Mouse (Mus musculus) thymus, adult 18-20 months (tissue): ENCODE data around the gene Ccdc51.
"Not testable (repeated sequence)": the region's sequence is repeated elsewhere in the genome, so short reads cannot be mapped to it uniquely, and the experiment has no call there.

ENCODE experiments used
- DNase-seq, 2 experiments: peaks; one replicate each; pipeline ENCODE4 v3.0.0; 2022; ENCODE audit warnings: mixed read lengths in 2 of 2

Ccdc51 gene

DNA sequence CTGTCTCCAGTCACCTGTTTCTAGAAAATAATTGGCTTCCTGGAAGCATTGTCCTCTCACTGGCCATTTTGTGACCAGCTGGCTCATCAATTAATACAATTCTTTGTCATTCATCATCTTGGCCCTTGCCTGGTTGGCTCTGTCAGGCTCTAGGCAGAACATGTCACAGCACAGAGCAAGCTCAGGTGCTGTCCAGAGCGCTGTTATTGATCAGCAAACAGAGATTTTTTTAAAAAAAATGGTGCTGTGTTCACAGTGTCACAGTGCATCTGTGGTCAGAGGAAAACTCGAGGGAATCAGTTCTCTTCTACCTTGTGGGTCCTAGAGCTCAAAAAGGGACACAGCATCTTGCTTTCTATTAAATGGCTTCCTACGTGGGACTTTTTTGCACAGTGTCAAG, 43.2 kb downstream of the Ccdc51 start:
- no peak for DNase-seq

DNA sequence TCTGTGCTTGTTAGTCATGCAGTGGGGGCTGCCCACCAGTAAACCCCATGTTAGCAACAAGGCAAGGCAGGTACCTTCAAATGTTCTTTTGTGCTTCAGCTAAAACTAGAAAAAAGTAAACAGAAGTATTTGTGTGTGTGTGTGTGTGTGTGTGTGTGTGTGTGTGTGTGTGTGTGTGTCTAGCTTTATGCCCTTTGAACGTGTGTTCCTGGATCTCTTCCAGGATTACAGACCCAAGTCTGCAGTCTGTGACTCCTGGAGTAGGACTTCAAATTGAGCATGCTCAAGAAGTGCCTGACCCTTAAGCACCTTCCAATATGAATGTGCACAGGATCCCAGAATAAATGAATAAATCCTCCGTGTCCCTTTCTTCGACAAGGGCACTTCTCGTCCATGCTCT, 44.8 kb downstream of the Ccdc51 start:
- no peak for DNase-seq

DNA sequence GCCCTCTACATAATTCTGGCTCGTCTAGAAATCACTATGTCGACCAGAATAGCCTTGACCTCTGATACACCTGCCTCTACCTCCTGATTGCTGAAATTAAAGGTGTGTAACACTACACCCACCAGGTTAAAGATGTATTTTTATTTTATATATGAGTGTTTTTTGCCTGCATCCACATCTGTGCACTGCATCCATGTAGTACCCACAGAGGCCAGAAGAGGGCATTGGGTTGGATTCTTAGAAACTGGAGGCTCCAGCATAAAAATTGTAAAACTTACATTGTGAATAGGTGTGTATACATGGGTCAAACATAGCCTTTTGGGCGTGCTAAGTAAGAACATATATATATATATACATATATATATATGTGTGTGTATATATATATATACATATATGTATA, 45.9 kb downstream of the Ccdc51 start:
- DNase-seq: no peak

DNA sequence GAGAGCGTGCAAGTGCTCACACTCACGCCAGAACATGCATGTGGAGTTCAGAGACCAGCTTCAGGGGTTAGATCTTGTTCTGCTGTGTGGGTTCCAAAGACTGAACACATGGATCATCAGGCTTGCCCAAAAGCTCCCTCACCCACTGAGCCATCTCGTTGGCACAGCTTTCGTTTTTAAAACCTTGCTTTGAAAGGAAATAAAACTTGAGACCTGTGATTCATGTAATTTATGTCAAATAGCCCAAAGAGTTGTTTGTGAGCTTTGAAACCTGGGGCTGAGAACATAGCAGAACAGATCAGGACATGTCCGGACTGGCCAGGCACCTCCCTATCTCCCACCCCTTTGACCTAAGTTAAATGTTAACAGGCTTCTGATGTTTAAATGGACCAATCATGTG, 47.8 kb downstream of the Ccdc51 start:
- DNase-seq: no peak

DNA sequence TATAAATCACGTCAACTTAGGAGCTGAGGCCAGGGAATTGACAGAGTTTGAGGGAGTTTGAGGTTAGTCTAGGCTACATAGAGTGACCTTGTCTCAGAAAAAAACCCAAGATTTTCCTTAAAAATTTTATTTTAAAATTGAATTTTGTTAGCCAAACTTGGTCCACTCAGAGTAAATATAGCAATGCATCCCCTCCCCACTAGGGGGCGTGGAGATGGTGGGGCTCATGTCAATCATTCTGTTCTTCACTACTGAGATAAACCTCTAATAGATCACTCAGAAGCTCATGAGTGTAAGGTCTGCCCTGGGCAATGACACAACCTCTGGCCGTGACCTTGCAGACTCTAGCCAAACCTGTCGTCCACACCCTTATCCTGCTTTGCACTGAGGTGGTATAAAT, 58.1 kb downstream of the Ccdc51 start:
- DNase-seq: not testable (repeated sequence)
